Mouse (Mus musculus) testis, adult 2 months (tissue): Measurements from ENCODE around the gene Col18a1. TPM values are rescaled to one million over a fixed set of nuclear protein-coding genes. Genes with fewer than 3 reads are reported as not detected.

Experiments used
- H3K27ac ChIP-seq: fragments of 200-500 bp; 2 replicates; pipeline ENCODE4 v1.5.1; 2012; ENCODE audit warnings: low read depth, low read length; ENCODE audit not compliant: control insufficient read depth, insufficient read depth
- H3K27me3 ChIP-seq: fragments of 200-500 bp; 2 replicates; pipeline ENCODE4 v1.6.1; 2012; ENCODE audit warnings: mild to moderate bottlenecking, low read length, moderate library complexity; ENCODE audit not compliant: control insufficient read depth, insufficient read depth
- H3K36me3 ChIP-seq: fragments of 200-500 bp; 2 replicates; pipeline ENCODE4 v1.6.1; 2012; ENCODE audit warnings: mild to moderate bottlenecking, low read length; ENCODE audit not compliant: control insufficient read depth, insufficient read depth
- H3K4me1 ChIP-seq: fragments of 200-500 bp; 2 replicates; pipeline ENCODE4 v1.6.1; 2012; ENCODE audit warnings: low read length; ENCODE audit not compliant: control insufficient read depth, insufficient read depth
- H3K4me3 ChIP-seq: fragments of 200-500 bp; 2 replicates; pipeline ENCODE4 v1.5.1; 2012; ENCODE audit warnings: low read depth, mild to moderate bottlenecking, low read length, moderate library complexity, mixed read lengths; ENCODE audit not compliant: control insufficient read depth
- CTCF ChIP-seq: fragments of 200-500 bp; IDR thresholded peaks from 2 replicates; pipeline ENCODE4 v1.5.1; 2012; ENCODE audit warnings: low read depth, mild to moderate bottlenecking, inconsistent platforms, low read length, moderate library complexity; ENCODE audit not compliant: control insufficient read depth, insufficient read depth, insufficient replicate concordance
- POLR2A ChIP-seq: fragments of 200-500 bp; IDR thresholded peaks from 2 replicates; pipeline ENCODE4 v1.6.1; 2012; ENCODE audit warnings: low read depth, mild to moderate bottlenecking, inconsistent platforms, low read length, moderate library complexity; ENCODE audit not compliant: control insufficient read depth
- polyA plus RNA-seq: library from polyadenylated mRNA; depleted of rRNA; stranded (reverse); fragments of >200 nt; gene quantifications from 2 replicates; pipeline ENCODE4 v1.2.3, GENCODE M21; 2012

Col18a1 gene
- polyA plus RNA-seq, 1 experiment = 10.5 TPM

DNA sequence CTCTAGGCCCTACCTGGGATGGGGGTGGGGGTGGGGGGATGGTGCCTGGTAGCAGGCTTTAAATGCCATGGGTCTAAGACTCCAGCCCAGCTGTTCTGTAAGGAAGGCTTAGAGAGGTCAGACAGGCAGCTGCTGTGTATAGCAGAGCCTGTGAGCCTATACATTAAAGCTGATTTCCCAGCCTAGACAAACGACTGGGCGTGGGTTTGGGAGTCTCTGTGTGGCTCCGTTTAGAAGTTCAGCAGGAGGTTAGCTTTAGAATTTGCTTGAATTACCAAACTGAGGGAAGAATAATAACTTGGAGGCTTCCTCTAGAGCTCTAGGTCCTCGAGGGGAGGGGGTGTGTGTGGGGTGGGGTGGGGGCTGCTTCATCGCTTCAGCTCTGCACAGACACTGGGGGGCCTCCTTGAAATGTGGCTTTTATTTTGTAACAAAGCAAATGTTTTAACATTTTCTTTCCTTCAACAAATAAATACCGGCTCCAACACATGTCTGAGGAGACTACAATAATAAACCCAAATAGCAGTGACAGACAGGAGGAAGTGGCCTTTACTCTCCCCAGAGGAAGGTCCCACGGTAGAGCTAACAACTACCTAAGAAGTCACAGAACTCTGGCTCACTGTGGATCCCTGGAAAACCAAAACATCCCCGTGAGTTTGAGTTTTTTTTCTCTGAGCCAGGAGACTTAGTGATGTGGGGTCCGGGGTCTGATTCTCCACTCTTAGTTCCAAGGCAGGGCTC, 31.3 kb upstream of the Col18a1 start:
- Histone ChIP-seq H3K4me1 (peaks cover 3% of the 10 kb centered on the region), H3K4me3 (peak overlapping the region; percentile 86), H3K27me3 (no peaks in the 10 kb centered on the region), H3K36me3 (no peaks in the 10 kb centered on the region), H3K27ac (no peak overlapping the region)
- no peak for TF ChIP-seq CTCF
- TF ChIP-seq POLR2A = no peak

DNA sequence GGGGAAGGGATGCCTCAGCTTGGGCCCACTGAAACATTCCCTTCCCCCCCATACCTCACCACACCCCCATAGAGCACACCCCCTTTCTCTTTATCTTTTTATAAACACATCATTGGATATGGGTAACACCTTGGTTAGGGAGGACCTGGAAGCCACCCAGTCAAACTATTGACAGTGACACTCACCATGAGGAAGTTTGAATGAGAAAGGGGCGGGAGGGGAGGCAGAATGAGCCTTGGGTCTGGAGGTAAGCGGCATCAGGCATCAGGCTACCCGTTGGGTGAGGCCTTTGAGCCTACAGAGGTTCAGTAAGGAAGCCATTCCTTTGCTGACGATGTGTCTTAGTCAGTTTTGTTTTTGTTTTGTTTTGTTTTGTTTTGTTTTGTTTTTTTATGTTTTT, 30.3 kb upstream of the Col18a1 start:
- Histone ChIP-seq H3K36me3 (no peaks in the 10 kb centered on the region), H3K27me3 (no peaks in the 10 kb centered on the region), H3K27ac (no peak overlapping the region), H3K4me3 (peak overlapping the region; percentile 86), H3K4me1 (peaks cover 3% of the 10 kb centered on the region)
- TF ChIP-seq CTCF (no peak), POLR2A (no peak)

DNA sequence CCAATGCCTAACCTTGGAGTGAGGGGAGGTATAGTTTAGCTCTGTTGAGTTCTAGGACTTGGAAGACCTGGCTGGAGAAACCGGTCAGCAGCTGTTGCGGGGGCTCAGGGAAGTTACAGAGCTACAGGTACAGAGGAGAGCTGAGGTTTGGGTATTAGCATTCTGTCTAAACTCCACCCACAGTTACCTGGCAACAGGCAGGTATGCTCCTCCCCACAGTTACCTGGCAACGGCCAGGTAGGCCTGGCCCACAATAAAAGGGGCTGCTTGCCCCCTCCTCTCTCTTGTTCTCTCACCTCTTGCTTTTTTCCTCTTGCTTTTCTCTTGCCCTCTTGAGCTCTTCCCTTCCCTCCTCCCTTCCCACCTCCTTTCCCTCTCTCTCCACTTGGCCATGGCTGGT, 29.8 kb upstream of the Col18a1 start:
- Histone ChIP-seq H3K27ac (peak overlapping the region; percentile 9), H3K27me3 (no peaks in the 10 kb centered on the region), H3K4me3 (peak overlapping the region; percentile 86), H3K4me1 (peaks cover 3% of the 10 kb centered on the region), H3K36me3 (no peaks in the 10 kb centered on the region)
- TF ChIP-seq POLR2A = peak; percentile 72; the same call in 1 of the 2 replicates
- TF ChIP-seq CTCF = no peak

DNA sequence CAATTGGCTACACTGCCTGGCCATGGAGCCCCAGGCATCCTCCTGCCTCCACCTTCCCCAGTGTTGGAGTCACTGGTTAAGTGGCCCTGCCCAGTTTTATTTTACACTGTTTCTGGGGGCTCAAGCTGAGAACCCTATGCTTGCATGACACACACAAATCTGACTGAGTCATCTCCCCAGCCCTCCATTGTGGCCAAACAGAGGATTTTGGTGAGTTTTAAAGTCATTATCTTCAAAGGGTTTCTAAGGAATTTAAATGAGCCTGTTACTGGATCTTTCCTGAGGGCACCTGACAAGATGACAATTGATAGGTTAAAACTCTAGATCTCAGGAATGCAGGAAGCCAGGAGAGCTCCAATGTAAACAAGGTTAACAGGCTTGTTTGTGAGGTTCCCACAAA, 27.1 kb upstream of the Col18a1 start:
- Histone ChIP-seq H3K4me1 (peaks cover 3% of the 10 kb centered on the region), H3K36me3 (no peaks in the 10 kb centered on the region), H3K27me3 (no peaks in the 10 kb centered on the region), H3K27ac (no peak overlapping the region), H3K4me3 (peak overlapping the region; percentile 75)
- no peak for TF ChIP-seq POLR2A
- no peak for TF ChIP-seq CTCF

DNA sequence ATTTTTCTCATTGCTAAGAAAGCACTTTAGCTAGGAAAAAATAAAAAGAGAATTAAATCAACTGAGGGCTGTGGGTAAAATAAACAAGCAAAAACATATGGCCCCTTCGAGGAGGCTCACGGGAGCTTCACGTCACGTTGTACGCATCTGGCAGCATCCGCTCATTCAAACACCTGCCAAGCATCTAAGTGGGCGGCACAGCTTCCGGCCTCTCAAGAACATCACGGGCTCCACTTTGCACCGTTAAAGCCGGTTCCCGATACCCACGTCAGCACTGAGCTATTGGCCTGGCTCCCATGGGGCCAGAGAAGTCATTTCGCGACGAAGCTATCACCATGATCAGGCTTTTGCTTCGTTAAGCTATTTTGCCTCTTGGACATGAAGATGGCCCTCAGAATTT, 26.4 kb upstream of the Col18a1 start:
- Histone ChIP-seq H3K4me3 (peak overlapping the region; percentile 75), H3K4me1 (peaks cover 3% of the 10 kb centered on the region), H3K36me3 (no peaks in the 10 kb centered on the region), H3K27me3 (no peaks in the 10 kb centered on the region), H3K27ac (no peak overlapping the region)
- TF ChIP-seq CTCF = no peak
- TF ChIP-seq POLR2A = no peak

DNA sequence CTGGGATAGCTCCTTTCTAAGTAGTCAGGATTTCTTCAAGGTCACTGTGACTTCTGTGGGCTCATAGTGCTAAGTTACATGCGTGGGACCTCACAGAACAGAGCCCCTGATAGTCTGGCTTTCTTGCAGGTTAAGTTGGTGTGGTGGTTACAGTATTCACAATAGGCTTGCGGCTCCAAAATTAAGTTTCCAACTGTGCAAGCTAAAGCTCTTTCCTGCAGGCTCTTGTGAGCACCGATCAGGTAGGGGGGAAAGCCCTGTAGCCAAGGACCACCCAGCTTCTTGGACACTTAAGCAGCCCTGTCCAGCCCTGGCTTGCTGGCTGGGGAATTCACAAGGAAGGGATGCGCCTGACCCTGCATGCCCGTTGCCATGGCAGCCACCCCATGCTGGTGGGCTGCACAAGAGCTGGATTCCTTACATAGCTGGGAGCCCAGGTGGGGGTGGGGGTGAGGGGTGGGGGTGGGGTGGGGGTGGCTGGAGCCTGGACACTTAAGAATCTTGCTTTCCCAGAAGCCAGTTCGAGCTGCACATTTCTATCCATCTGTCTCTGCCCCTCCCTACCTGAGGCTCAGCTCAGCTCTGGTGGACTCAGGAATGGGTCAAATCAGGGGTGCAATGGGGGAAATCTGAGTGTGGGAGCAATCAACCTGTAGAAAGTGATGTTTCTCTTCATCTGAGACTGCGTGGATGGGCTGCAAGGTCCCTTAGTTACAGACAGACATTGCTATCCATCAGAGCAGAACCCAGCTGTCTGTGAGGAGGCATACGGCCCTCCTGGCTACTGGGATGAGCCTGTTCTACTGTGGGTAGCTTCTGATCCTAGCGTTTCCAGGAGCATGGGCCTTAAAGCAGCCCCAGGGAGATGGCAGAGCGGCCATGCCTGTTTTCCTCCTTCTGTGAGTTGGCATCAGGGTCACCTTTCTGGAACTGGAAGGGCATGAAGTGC, 24.9 kb upstream of the Col18a1 start:
- no peaks in the 10 kb centered on the region for H3K27me3 ChIP-seq
- TF ChIP-seq CTCF = no peak
- TF ChIP-seq POLR2A = no peak
- H3K4me3 ChIP-seq = no peak overlapping the region
- H3K4me1 ChIP-seq = peaks cover 3% of the 10 kb centered on the region
- H3K27ac ChIP-seq = no peak overlapping the region
- no peaks in the 10 kb centered on the region for H3K36me3 ChIP-seq

DNA sequence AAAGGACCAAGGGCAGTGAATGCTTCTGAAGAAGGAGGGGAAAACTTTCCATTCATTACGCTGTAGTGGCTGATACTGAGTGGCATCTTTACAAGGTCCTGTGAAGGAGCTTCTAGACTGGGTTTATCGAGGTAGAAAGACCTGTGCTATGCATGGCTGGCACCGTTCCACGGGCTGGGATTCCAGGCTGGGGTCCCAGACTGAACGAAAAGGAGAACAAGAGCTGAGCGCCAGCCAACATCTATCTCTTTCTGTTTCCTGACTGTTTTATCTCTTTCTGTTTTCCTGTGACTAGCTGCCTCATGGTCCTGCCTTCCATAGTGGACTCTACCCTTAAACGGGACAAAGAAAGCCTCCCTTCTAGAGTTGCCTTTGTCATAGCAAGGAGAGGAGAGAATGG, 21.1 kb upstream of the Col18a1 start:
- TF ChIP-seq CTCF (no peak), POLR2A (no peak)
- H3K27ac ChIP-seq = no peak overlapping the region
- no peak overlapping the region for H3K4me3 ChIP-seq
- no peaks in the 10 kb centered on the region; the same call in 1 of the 2 replicates for H3K4me1 ChIP-seq
- H3K36me3 ChIP-seq = no peaks in the 10 kb centered on the region
- no peaks in the 10 kb centered on the region for H3K27me3 ChIP-seq
